Mouse (Mus musculus) bone marrow, adult 2 months (tissue): ENCODE measurements at regions not wholly inside any gene's neighbourhood (a gene's known extent, or its start where the extent isn't known, plus 50 kb on each side); places are given as distances from the start of the nearest gene placed in this dataset.

Source experiments
- H3K27ac ChIP-seq: fragments of 200-500 bp; 2 replicates; pipeline ENCODE4 v1.5.1; 2012; ENCODE audit warnings: low read depth, mild to moderate bottlenecking, control low read depth, inconsistent platforms, low read length; ENCODE audit not compliant: control insufficient read depth, poor library complexity, insufficient read depth
- H3K4me1 ChIP-seq: fragments of 200-500 bp; 2 replicates; pipeline ENCODE4 v1.6.1; 2011; ENCODE audit warnings: low read length; ENCODE audit not compliant: control insufficient read depth, insufficient read depth
- H3K4me3 ChIP-seq: fragments of 200-500 bp; replicated peaks from 2 replicates; pipeline ENCODE3; 2011; ENCODE audit warnings: mild to moderate bottlenecking, low read depth, low read length, control low read depth; ENCODE audit not compliant: control insufficient read depth
- CTCF ChIP-seq: fragments of 200-500 bp; IDR thresholded peaks from 2 replicates; pipeline ENCODE4 v1.5.1; 2011; ENCODE audit warnings: low read length, control low read depth; ENCODE audit not compliant: control insufficient read depth, insufficient read depth
- POLR2A ChIP-seq: fragments of 200-500 bp; IDR thresholded peaks from 2 replicates; pipeline ENCODE4 v1.6.1; 2011; ENCODE audit warnings: low read depth, mild to moderate bottlenecking, control low read depth, low read length, borderline replicate concordance; ENCODE audit not compliant: control insufficient read depth
- WGBS: fragments of 180-500 bp; shearing (Covaris S2); methylation state at CpG from one replicate; pipeline ENCODE4 v1.1.7; 2018; 5-methylcytosine and 5-hydroxymethylcytosine counted together

DNA sequence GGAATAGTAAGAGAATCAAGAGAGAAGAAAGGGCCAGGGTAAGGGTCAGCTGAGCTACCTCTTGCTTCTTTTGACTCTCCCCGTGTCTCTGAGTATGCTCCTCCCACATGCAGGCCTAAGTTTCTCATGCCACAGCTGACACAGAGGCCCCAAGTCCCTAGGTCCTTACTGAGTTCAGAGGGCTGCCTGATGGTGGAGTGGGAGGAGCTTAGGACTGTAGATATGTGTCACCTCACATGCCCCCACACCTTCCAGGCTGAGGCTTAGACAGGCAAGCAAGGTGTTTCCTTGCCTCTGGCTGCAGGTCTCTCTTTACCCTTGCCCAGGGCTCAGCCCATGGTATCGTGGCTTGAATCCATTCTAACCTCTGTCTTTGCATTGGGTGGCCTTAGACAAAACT, 131.8 kb upstream of the Ccnd1 start:
- no peak overlapping the region for H3K27ac ChIP-seq
- no peak overlapping the region for H3K4me3 ChIP-seq
- no peaks in the 10 kb centered on the region; the same call in 1 of the 2 replicates for H3K4me1 ChIP-seq
- WGBS = 55% methylated on average over 2 of the region's 2 CpGs
- TF ChIP-seq POLR2A = no peak

DNA sequence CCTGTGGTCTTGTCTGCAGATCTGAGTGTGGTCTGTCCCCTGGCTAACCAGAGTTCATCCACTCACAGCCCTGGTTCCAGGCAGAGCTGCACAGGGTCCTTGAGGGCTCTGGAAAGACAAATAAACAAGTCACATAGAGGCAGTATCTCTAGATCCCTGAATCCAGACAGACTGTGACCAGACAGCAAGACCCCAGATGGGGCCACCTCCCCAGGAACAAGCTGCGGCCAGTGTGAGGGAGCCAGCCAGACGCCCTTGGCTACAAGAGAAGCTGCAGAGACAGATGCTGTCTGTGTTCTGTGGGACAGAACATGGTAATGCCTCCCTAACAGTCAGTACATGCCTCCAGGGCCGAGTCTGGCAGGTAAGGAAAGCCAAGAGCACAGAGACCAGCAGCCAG, 127.6 kb upstream of the Ccnd1 start:
- no peak overlapping the region for H3K27ac ChIP-seq
- 77% methylated on average over 3 of the region's 3 CpGs for WGBS
- TF ChIP-seq CTCF = no peak
- TF ChIP-seq POLR2A = no peak
- H3K4me1 ChIP-seq = no peaks in the 10 kb centered on the region; the same call in 1 of the 2 replicates
- H3K4me3 ChIP-seq = no peak overlapping the region

DNA sequence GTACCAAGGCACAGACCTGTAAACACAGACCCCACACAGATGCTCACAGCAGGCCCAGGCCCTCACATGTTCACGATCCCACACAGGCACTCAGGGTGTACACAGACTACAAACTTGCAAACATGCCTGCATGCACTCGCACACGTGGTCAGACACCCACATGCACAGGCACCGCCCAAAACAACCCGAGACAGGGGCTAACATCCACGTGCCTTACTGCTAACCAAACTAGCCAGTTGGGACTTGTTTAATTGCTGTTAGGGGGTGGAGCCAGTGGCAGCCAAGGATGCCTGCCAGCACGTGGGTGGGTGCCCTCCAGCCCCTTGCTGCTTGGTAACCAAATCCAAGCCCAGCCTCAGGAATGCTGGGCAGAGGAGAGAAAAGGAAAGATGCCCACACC, 116.6 kb upstream of the Ccnd1 start:
- no peak for TF ChIP-seq CTCF
- TF ChIP-seq POLR2A = no peak
- no peak overlapping the region for H3K27ac ChIP-seq
- WGBS = 71% methylated on average over 7 of the region's 7 CpGs
- peaks cover under 1% of the 10 kb centered on the region; the same call in 1 of the 2 replicates for H3K4me1 ChIP-seq
- no peak overlapping the region for H3K4me3 ChIP-seq

DNA sequence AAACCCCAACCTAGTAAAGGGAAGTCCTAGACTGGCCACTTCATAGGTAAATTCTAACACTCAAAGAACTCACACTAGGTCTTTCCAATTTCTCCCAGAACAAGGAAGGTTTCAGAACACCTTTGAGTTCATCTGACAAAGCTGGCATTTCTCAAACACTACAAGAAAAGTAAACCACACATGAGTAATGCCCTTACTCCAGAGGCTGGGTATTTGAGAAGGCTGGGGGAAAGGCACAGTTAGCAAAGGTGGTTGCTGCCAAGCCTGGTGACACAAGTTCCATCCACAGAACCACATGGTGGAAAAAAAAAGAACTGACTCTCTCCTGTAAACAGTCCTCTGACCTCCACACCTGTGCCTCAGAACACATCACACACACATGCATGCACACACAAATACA, 111.9 kb upstream of the Ccnd1 start:
- H3K27ac ChIP-seq = no peak overlapping the region
- no peak overlapping the region for H3K4me3 ChIP-seq
- H3K4me1 ChIP-seq = peaks cover 13% of the 10 kb centered on the region; the same call in 1 of the 2 replicates
- no peak for TF ChIP-seq POLR2A
- no peak for TF ChIP-seq CTCF

DNA sequence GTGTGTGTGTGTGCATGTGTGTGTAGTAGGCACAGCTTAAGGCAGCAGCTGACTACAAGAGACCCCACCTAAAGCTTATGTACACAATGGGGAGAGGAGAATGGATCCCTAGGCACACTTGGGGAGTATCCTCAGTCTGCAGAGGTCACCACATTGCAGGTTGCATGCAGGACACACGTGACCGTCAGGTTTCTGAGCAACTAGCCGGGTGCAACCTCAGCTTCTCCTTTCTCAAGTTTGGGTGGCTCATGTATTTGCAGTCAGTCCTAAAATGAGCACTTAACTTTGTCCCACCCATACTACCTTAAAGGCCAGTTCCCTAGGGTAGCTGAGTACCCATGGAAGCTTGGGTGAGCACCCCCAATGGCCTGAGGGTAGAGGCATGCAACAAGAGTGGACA, 111.0 kb upstream of the Ccnd1 start:
- peaks cover 13% of the 10 kb centered on the region; the same call in 1 of the 2 replicates for H3K4me1 ChIP-seq
- 23% methylated on average over 3 of the region's 3 CpGs for WGBS
- no peak overlapping the region for H3K4me3 ChIP-seq
- TF ChIP-seq CTCF (no peak), POLR2A (no peak)
- H3K27ac ChIP-seq = no peak overlapping the region

DNA sequence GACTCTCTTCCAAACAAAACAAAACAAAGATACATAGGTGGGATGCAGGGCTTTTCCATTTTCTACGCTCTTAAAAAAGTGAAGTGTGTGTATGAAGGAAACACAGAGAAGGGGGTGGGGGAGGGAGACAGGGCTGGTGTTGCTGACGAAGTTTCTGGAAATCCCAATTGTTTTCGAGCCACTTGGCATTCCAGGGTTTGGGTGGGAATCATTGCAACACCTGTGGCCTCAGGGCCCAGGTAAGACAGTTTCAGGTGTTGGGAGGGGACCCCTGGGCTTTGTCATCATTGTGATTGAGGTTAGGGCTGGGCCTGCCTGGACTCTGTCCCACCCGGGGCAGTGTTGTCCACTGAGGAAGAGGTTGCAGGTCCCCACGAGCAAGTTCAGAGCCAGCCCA, 108.8 kb upstream of the Ccnd1 start:
- Histone ChIP-seq H3K27ac (no peak overlapping the region), H3K4me1 (peaks cover 13% of the 10 kb centered on the region; the same call in 1 of the 2 replicates), H3K4me3 (no peak overlapping the region)
- 51% methylated on average over 5 of the region's 5 CpGs for WGBS
- TF ChIP-seq CTCF = no peak
- no peak for TF ChIP-seq POLR2A

DNA sequence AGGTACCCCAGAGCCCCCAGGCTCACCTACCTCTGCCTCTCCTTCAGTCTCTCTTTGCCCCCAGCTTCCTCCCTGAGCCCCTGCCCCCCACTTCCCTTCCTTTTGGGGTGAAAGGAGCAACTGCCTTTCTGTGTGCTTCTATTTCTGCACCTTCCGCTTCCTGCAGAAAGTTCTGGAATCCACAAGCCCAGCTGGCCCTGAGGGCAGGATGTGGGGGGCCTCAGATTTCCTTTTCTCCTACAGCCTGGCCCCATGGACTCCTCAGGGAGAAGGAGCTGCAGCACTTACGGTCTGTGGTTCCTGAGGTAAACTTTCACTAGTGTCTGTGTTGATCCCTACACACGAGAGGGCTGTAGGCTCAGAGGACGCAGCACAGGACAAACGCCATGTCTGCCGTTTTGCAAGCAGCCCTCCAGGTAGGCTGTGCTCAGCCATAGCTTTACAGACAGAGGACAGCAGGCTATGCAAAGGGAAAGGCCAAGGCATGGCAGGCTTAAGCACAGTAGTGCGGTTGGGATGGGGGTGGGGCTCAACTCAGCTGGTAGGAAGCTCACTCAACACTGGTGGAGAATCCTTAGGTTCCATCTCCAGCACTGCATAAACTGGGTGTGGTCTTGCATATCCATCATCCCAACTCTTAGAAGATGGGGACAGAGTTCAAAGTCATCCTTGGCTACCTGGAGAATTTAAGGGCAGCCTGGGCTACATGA, 108.2 kb upstream of the Ccnd1 start:
- TF ChIP-seq POLR2A = no peak
- no peak for TF ChIP-seq CTCF
- peak overlapping the region; percentile 34; the same call in 1 of the 2 replicates for H3K27ac ChIP-seq
- H3K4me1 ChIP-seq = peaks cover 13% of the 10 kb centered on the region; the same call in 1 of the 2 replicates
- 8% methylated on average over 7 of the region's 7 CpGs for WGBS
- H3K4me3 ChIP-seq = no peak overlapping the region

DNA sequence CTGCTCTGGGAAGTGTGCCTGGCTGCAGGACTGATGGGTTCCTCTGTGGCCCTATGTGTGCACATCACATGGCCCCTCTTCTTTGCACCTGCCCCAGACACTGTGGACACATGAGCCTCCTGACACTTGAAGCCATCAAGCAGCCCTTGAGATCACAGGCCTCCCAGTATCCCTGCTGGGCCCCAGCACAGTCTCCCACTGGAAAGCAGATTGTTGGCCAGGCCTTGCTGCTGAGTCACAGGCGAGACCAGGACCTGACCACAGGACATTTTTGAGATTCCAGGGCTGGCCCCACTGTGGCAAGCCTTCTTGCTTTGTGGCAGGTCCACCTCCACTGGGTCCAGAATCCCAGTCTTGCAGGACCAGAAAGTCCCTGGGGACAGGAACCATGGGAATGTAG, 105.5 kb upstream of the Ccnd1 start:
- H3K27ac ChIP-seq = no peak overlapping the region
- H3K4me1 ChIP-seq = peaks cover 7% of the 10 kb centered on the region; the same call in 1 of the 2 replicates
- 45% methylated on average over 1 of the region's 1 CpGs for WGBS
- no peak for TF ChIP-seq POLR2A
- TF ChIP-seq CTCF = no peak
- no peak overlapping the region for H3K4me3 ChIP-seq

DNA sequence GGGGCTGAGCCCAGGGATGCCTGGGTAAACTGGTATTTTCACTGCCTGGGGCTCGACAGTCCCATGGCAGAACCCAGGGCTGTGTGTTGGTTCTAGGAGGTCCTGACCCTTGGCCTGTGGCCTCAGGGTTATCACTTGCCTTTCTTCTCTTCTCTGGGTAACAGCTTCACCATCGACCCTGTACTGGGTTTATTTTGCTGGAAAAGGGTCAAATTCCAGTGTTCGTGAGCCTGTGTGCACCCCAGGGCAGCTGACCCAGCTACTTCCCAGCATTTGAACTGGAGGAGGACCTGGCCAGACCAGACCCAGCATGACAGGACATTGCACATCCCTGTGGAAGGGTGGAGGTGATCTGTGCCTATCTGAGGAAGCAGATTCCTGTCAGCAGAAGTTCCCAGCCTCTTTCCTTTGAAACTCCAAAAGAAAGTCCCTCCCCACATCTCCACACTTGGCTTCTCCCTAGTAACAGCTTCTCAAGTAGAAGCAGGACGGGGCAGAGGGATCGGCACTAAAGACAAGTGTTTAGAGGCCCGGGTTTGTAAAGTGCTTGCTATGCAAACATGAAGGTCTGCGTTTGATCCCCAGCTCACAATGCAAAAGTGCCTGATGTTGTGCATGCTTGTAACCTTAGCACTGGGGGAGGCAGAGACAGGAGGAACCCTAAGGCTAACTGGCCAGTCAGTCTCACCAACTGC, 103.9 kb upstream of the Ccnd1 start:
- Histone ChIP-seq H3K4me1 (peaks cover 5% of the 10 kb centered on the region; the same call in 1 of the 2 replicates), H3K4me3 (no peak overlapping the region), H3K27ac (no peak overlapping the region)
- no peak for TF ChIP-seq CTCF
- TF ChIP-seq POLR2A = no peak
- WGBS = 75% methylated on average over 7 of the region's 7 CpGs
